Mouse (Mus musculus): ENCODE measurements at regions not wholly inside any gene's neighbourhood (a gene's known extent, or its start where the extent isn't known, plus 50 kb on each side); places are given as distances from the start of the nearest gene placed in this dataset.

DNA sequence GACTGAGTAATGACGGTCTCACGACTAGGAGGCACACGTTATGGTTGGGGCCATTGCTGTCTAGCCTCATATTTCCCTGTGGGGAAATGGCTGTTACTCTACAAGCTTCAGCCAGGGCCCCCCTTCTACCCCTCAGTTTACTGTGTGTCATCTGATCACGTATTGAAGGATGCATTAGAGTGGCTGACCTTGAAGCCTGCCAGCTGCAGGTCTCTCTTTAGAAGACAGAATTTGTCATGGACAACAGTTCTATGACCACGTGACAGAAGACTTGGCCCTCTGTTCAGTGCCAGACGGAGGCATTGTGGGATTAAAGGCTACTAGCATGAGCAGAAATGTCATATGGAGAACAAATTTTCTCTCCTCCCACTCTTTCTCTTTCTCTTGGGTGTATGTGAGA lies 115.6 kb downstream of the Gas1 start:
- DNase-seq (ENCODE audit: low spot score in 2 of 2): no peak

DNA sequence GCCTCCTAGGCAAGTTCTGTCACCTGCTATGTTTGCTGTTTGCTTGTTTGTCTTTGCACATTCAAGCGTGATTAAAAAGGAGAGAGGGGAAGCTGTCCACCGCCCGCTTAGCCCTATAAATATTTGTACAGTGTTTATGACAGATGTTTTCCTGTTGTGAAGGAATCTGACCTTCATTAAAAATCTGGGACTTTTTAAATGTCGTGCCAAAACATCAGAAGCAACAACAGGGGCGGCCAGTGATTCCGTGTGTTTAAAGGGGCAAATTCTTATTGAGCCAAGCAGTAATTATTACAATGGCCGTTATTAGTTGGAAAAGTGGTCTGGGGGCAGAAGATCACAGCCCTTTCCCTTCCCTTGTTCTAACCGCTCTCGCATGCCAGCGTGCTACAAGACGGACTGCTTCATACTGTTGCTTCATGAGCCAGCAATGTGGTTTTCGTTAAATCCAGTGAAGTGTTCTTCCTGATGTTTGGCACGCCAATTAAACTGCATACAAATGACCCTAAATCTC lies 119.3 kb downstream of the Gas1 start:
- DNase-seq (ENCODE audit: low spot score in 2 of 2): no peak

DNA sequence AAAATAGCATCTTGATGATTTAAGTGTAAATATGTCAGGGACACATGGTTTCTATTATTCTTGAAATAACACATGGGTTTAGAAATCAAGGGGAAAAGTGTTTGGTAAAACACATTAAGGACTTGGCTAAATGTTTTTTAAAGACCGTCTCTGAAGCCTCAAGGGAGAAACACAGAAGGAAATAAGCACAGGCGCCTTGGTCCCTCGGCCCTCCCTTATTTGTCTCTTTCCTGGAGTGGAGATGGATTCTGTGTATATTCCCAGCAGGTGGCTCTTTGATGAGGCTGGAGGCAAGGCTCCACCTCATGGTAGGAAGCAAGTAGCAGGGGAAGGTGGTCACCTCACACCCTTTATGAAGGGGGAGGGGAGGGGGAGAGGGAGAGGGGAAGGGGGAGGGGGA lies 122.6 kb downstream of the Gas1 start:
- DNase-seq (ENCODE audit: low spot score in 2 of 2): no peak

DNA sequence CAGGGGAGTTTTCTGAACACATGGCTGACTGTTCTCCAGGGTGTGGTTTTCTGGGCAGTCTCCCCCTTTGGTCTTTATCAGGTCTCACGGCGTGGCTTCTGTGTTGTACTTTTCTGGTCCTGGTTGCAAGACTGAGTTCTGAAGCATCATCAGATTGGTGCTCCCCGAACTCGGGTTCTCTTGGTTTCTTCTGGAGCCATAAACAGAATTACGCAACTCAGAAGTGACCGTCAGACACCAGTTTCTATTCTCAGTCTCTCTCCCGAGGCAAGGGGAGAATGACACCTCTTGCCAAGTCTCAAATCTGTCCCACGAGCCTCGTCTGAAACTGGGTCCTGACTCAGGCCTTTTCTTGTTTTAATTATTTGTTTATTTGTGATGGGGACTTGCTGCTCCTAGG lies 123.1 kb downstream of the Gas1 start:
- DNase-seq (ENCODE audit: low spot score in 2 of 2): no peak

DNA sequence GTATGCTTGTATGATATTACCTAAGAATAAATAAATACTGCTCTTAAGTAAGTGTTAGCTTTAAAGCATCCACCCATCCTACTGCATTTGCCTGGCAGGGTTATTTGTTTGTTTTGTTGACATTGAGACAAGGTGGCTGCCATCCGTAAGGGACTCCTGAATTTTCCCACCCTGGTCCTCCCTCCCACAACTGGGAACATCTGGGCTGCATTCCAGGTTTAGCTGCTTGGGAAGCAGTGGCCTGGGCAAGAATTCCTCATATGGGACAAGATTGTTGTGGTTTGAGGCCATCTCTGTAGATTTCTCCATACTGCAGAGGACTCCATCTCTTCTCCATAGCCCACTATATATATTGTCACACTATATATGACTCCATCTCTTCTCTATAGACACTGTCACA lies 125.3 kb downstream of the Gas1 start:
- no peak for DNase-seq (ENCODE audit: low spot score in 2 of 2)

DNA sequence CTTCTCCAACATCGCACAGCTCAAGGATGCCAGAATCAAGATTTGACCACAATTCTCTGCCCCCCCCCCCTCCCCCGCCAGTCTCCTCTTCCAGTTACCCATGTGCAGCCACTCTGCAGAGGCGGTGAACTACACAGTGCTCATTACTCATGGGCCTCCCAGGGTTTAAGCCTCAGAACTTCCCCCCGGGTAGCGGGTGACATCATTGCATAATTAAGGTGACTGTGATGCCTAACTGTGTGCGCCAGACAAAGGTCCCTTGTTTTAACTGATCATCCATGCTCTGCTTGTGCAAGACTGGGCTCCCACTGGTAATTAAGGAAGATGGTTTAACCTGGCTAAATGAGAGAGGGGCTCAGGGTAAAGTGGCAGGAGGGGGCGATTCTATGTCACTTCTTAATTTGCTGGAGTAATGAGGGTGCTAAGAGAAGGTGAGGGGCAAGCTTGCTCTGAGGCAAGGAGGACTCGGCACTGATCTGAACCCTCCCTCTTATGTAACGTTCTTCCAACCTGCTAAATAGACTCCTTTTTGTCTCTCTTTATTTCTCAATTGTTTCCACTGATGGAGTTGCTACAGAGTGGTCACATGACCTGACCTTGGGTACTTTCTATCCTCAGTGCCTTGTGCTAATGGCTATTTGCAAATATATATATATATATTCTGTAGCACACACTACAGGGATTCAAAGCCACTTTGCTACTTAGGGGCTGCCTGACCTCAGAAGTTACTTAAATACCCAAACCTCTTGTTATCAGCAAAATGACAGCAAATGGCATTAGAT lies 126.2 kb downstream of the Gas1 start:
- no peak for DNase-seq (ENCODE audit: low spot score in 2 of 2)

DNA sequence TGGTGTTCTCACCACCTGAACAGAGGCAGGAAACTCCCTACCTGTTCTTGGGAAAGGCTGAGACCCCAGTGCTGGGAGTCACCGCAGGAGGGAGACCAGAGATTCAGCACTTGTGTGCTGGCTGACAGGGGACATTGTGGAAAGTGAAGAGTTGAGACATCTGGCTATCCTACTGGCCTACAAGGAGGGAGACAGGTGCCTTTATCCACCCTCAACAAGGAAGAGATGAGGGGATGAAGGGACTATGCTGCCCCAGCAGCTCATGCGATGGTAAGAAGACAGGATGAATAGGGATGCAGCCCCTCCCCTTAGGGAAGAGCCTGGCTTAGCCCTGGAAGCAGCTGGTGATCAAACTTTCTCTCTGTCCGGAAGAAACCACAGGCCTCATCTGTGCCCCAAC lies 127.5 kb downstream of the Gas1 start:
- no peak for DNase-seq (ENCODE audit: low spot score in 2 of 2)

DNA sequence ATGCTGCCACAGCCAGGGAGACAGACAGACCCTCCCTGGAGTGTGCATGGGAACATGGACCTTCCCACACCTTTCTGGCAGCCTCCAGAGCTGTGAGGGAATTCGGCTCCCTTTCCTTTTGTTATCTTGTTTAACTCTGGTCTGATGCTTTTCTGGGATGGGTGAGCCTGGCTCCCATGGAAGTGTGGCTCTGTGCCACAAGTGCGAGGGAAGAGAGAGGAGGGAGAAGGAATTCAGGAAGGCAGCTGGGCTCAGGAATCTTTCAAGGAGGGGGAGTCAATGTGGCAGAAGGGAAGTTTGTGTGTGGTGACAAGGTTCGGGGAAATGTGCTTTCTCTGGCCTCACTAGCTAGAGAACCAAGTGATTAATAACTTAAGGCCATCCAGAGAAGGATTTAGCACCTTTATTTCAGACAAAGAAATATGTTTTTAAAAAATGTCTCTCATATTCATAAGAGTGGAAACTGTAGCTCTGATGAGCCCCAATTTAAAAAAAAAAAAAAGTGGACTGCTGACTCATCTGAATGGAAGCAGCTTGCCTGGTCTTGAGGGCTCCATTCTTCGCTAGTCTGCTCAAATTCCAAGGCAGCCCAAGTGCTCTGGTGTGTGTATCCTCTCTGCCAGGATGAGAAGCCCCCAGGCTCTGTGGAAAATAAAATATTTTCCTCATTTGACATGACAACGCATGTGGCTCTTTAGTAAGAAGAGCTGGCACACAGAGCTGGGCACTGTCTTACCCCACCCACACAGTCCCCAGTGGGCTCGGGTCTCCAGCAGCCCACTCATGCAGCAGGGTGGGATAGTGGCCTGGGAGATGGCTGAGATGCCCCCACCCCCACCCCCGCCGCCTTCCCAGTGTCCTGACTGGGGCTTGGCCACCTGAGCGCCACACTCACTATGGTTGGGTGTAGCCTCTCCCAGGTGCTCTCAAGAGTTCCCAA lies 129.1 kb downstream of the Gas1 start:
- no peak for DNase-seq (ENCODE audit: low spot score in 2 of 2)

DNA sequence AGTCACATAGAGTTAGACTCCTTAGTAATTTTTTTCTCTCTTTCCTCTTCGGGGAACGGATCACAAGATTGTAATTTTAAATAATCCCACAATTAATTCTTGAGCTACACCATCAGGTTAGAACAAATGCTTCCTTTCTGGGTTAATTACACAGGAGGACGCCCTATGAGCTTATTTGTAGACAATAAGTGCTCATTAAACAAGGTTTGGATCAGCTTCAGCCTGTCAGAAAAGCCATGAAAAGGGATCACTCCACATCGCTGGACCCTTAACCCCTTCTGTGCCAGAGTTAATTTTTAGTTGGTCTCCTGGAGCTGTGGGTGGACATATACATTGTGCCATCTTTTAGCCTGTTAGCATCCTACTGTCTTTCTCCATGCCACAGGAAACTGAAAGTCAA lies 131.4 kb downstream of the Gas1 start:
- no peak for DNase-seq (ENCODE audit: low spot score in 2 of 2)

DNA sequence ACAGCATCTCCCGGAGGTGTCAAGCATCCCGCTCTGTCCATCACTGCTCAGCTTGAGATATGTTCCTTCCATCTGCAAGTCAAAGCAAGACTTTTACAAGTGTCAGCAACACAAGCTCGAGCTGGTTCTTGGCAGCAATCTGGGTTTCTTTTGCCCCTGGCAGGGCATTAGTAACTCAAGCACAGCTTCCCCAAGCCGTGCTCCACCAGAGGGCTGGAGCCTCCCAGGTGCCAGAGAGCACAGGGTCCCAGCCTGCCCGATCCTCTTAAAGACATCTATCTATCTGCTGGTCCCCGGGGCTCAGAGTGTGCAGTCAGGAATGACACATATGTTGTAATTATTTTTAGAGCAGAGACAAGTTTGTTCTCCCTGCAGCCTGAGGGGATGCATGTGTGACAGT lies 132.3 kb downstream of the Gas1 start:
- no peak for DNase-seq (ENCODE audit: low spot score in 2 of 2)

DNA sequence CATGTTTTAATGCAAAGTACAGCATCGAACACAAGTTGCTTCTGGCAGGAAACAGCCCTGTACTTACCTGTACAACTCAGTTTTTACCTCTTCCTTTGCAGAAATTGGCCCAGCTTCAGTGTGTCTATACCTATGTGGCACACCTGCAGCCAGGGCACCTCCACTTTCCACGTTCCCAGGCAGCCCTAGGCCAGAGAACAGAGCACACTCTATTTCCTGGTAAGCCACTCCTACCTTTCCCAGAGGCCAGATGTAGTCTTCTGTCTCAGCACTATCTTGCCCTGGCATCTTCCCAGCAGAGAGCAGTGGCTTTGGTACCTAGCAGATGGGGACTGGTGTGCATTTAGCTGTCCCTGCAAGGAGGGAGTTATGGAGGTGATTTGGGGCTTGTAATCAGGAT lies 134.7 kb downstream of the Gas1 start:
- no peak for DNase-seq (ENCODE audit: low spot score in 2 of 2)

DNA sequence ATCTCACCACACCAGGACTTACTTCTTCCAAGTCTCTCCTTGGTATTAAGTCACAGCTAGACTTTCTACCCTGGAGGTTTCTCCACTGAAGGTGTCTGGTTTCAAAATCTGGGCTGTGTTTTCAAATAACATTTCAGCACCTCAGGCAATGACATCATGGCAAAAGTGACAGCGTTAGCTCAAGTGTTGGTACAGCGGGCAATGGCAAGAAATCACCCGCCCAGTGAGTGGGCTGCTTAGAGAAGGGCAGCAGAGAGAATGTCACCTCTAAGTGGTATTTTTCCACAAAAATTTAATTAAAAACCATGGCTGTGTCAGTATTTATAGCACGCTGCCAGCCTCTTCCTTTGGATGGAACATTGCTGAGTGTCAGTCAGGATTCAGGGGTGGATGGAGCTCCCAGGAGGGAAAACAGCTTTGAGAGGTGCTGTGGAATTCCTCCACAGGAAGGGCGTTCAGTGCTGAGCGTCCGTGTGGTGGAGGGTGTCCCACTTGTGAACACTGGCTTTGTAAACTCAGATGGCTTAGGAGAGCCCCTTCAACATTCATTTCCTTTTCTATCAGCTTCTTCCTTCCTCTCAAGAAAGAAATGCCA lies 141.5 kb downstream of the Gas1 start:
- DNase-seq (ENCODE audit: low spot score in 2 of 2): no peak

DNA sequence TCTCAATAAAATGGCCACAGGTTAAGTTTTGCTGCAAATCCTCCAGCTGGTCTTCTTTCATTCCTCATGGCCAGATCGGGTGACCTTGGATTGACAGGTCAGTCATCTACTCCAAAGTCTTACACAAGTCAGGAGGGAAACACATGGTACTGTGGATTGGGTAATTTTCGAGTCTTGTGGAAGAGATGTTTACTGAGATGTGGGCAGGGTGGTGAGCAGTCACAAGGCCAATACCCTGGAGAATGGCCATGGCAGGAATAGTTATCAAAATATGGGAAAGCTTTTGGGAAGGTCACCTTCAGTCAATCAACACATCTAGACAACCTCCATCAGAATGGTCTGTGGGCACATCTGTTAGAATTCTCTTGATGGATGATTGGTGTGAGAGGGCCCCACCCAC lies 144.0 kb downstream of the Gas1 start:
- no peak for DNase-seq (ENCODE audit: low spot score in 2 of 2)

DNA sequence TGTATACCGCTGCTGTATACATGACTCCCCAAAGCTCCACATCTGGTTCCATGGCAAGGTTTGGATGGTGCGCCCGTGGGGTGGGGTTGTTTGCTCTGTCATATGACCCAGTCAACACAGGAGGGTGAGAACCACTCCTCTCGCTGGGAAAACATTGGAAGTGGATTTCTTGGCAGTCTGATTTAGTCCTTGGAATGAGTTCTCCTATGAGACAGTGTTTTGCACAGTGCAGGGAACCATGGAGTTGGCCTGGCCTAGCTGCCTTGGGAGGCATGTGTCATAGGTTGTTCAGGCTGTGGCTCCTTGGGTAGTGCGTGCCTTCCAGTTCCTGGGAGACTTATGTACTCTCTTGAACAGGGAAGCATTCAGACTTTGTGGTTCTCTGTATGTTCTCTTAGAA lies 144.6 kb downstream of the Gas1 start:
- no peak for DNase-seq (ENCODE audit: low spot score in 2 of 2)

DNA sequence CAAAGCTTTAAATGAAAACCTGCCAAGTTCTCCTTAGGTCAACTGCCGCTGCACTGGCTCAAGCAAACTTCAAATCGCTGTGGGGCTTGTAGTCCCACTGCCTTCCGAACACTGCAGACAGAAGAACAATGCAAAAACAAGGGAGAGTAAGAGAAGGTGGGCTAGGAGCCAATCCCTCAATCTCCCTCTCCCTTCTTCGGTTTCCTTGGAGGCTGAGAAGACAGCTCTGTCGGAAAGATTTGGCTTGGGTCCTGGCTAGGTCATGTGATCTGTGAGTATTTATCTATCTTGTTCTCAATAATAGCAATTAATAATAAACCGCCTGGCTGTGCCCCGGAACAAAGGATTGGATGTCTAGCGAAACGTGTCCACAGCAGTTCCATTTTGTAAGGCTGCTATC lies 147.6 kb downstream of the Gas1 start:
- DNase-seq (ENCODE audit: low spot score in 2 of 2): no peak

DNA sequence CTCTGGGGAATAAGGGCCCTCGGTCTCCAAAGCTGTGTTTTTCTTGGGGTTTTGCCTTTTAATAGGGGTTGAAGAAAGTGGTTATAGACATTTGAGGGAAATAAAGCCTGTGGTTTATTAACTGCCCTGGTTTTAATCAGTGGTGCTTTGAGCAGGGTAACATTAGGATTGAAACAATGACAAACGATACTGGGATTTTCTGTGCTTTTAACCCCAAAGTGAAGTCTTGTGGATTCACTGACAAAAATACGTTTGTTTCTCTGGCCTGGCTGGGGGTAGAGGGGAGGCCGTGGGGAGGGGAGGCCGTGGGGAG lies 157.0 kb downstream of the Gas1 start:
- DNase-seq (ENCODE audit: low spot score in 2 of 2): no peak

DNA sequence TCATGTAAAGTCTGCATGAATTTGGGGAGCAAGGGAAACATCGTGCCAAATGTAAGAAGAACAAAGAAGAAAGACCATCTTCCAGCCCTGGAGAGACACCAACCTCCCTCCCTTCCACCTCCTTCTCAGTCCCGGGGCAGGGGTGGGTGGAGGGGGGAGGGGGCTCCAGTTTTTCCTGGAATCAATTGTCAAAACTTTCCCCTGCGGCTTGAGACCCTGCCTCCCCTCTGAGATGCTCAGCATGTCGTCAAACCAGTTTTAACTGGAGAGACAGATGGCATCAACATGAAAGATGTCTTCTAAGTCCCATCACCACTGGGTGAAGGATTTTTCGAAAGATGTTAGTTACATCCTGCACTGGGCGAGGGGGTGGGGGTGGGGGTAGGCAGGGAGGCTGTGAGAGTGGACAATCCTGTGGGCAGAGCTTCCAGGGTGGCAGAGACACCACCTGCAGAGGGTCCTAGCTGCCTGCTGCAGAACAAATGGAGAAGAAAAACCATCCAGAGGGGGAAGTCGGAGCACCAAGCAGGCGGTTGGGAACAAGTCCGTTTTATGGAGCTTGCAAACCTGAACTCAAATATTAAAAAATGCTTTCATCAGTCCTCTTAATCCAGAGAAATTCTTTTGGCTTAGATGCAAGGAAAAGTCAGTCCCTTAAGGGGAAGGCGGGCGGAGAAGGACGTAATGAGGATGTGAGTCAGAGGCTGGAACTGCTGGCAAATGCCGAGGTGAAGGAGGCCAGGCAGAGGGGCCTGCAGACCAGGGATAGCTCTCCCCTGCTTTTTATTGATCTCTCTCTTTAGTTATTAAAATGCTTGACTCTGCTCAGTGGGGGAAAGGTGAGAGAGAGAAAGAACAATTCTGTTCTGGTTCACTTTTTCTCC lies 157.6 kb downstream of the Gas1 start:
- DNase-seq (ENCODE audit: low spot score in 2 of 2): no peak

DNA sequence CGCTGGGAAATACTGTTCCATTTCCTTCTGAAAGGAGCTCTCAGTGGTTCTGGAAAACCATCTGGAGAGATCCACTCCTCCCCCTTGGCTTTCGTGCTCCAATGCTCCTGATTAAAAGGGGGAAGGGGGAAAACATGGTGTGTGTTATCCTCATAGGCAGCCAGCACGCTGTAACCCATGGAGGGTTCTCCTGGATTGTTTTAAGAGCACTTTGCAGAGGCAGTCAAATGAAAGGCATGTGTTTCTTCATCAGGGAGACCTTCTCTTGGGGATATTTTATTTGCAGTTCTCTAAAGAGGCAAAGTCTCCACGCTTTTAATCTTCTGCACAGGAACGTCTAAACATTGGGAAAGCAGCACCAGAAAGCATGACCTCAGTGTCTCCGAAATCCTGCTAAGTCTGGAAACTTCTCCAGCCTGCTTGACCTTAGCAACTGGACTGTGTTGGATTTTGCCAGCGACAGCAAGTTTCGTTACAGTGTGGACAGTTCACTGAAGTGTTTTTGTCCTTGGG lies 161.3 kb downstream of the Gas1 start:
- DNase-seq (ENCODE audit: low spot score in 2 of 2): peak in 1 of 2 experiments; percentile 4

DNA sequence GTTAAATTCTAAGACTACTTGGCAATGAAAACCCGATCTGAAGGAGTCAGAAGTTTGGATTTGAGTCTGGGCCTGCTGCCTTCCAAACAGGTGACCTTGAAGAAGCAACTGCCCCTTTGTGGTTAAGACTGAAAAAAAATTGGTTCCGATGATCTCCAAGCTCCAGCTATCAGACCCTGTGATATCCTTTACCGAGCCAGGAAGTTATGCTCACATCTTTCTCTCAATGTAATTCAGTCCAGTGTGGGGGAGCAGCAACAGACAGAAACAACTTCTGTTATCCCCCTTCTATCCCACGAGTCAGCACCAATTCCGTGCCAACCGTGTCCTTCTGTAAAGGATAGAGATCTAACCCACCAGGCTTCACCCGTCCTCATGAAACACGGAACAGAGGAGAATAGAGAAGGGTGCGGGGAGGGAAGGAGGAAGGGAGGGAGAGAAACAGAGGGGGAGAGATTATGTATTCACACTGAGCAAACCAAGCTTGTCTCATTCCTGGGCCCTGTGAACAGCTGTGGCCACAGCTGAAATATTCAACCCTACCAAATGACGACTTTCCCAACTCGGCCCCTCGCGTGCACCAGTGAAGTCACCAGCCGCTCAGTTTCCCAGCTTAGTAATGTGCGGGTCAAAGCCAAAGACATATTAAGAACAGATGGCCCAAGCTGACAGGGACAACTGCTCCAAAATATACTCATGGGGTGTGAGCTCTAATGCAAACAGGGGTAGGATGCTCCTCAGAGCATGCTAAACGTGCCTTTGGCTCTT lies 164.9 kb downstream of the Gas1 start:
- DNase-seq (ENCODE audit: low spot score in 2 of 2): no peak

DNA sequence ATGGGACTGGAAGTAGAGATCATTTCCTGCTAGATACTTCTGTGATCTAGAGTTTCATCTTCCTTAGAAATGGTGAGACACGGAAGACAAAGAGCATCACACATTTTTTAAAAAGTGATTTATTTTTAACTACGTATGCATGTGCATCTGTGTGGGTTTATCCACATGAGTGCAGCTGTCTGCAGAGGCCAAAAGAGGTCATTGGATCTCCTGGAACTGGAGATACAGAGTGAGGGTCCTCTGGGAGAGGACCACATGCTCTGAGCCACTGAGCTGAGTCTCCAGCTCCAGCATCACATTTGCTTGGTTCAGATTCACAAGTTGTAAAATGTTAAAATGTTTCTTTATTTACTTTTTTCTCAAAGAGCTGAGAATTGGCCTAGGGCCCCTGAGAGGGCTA lies 166.1 kb downstream of the Gas1 start:
- DNase-seq (ENCODE audit: low spot score in 2 of 2): no peak

DNA sequence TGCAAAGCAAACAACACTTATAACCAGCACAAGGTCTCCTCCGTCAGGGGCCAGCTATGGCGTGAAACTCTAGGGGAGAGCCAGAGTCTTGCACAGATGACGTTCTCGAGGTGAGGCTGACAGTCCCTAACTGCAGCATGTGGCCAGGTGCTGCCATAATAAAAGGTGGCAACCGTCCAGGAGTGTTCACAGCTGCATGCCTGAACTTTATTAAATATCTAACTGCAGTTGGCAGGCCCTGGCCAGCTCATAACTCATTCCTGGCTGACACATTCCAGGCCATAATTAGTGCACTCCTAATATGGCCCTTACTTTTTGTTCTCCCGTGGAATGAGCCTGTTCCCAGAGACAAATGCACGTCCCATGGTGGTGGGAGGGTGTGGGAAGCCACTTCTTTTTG lies 169.6 kb downstream of the Gas1 start:
- DNase-seq (ENCODE audit: low spot score in 2 of 2): no peak
